Mouse (Mus musculus) neutrophil, adult 65 days (primary cell): ENCODE measurements around the gene Polr2e. TPM values are rescaled to one million over a fixed set of nuclear protein-coding genes. Genes with fewer than 3 reads are reported as not detected.

Source experiments
- total RNA-seq: library from RNA; stranded (reverse); gene quantifications from 2 replicates; pipeline ENCODE4 v1.2.4, GENCODE M21; 2023

Gene Polr2e
- 31.6 and 36.0 TPM in 2 replicates for total RNA-seq

DNA sequence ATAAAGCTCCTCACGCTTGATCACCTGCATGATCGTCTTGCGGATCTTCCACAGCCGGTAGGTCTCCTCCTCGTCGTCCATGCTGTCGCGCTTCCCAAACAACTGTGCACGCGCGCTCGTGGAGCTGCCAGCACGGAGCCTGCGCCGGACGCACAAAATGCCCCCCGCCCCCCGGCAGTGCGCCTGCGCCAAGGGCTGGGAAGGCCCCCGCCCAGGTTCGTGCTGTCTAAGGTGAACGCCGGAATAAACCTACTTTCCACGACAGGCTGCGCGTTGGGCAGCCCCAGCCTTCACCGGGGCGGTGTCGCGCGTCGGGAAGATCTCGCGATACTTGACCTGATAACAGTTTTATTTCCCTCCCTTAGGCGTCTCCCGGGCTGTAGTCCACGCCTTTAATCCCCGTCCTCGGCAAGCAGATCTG lies at the start of gene Polr2e:
Gene Polr2e (minus strand): TSS at position 237 of the 421 bp plus-strand sequence.

DNA sequence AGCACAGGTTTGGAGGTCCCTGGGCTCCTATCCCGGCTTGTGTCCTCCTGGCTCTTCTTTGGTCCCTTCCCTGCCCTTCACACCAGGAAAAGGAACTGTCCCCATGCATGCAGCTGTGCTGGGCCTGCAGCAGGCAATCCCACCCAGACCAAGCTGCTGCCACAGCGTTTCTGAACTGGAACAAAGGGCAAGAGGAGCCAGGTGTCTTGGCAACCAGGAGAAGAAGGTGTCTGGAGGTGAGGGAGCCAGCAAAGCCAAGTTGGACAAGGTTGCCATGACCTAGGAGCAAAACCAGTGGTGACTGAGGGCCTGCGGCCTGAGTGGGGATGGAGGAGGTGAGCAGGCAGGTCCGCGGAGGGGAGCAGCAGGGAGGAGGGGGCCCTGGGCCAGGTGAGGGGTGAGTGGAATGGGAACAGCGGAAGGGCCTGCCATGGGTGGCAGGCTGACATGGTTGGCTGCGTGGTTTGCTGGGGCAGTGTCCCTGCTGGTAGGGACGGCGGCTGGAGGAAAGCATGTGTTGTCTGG lies 7.5 kb upstream of the Polr2e start, which contains the start of gene Gpx4:
Gene Gpx4 (plus strand): TSS at position 126 of the 525 bp plus-strand sequence.

DNA sequence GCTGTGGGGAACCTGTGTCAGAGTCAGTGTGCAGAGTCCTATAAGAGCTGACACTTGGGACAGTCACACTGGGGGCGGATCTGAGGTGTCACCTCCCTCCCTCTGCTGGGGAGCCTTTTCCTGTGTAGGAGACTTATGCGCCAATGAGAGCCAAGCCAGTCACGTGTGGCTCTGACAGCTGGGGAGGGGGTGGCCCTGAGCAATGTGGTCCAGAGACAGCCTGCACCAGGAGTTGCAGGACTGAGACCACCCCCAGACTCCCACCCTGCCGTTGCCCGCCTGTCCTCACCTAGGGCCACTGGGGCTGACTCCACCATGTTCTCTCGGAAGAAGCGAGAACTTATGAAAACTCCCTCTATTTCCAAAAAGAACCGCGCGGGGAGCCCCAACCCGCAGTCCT lies 23.1 kb downstream of the Polr2e start, which contains the start of gene Arhgap45:
Gene Arhgap45 (plus strand): TSS at position 143 of the 400 bp plus-strand sequence.

DNA sequence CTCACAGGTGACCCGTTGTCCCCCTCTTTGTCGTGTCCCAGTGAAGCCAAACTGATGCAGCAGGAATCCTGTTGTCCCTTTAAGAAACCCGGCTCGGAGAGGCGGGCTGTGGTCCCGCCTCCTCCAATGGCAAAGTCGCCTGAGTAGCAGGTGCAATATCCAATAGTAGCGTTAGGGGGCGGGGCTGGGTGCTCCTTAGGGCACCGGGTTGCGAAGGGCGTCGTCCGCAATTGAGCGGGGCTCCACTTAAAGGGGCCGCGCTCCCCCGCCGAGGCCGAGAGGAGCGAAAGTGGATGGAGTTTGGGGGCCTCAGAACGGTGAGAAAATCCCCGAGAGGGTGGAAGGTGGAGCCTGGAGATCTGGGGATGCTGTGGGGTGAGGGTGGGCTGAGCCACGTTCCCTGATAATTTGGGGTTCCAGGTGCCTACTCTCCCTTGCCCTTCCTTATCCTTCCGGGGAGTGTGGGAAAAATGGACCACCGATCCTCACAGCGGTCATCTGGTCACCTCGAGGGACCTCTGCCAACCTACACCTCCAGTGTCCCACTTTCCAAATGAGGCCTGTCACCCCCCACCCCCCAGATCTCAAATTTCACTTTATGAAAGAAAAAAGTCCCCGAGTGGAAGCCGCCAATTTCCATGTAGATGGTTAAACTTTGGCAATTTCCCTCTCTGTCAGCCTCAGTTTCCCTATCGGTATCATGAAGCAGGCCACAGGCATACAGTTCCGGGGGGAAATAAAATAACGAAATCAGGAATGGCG lies 43.1 kb downstream of the Polr2e start, which contains the start of gene Abca7:
Gene Abca7 (plus strand): TSS at position 223 of the 762 bp plus-strand sequence.

DNA sequence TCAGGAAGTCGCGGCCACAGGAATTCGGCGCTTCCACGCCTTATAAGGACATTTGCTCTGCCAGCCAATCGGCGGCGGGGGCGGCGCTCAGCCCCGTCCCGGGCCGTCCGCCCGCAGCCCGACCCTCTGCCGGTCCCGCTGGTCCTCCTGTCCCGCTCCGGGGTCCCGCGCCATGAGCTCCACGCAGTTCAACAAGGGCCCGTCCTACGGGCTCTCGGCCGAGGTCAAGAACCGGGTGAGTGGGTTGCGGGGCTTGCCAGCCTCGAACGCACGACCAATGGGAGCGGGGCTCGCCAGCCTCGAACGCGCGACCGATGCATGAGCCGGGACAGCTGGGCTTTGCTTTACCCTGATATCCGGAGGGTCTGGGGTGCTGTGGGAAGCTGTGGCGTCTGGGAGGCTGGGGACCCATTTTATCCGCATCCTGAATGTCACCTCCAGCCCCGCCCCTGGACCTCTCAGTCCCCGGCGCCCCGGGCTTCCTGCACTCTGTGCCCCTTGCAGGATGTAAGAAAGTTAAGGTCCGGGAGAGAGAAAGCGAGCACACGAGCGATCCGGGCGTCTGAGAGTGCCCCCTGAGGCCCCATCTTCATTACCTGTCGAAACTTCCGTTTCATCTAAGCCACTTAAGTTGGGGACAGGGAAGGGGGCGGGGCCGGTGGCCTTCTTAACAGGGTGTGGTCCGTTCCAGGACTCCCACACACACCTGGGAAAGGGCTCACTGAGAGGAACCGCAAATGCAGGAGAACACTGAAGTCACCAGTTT lies 50.9 kb downstream of the Polr2e start, which contains the start of gene Cnn2:
Gene Cnn2 (plus strand): TSS at position 79 of the 766 bp plus-strand sequence.

Other genes starting within 250 kb of the Polr2e start
- gene Prss57, start 248.8 kb downstream of the Polr2e start, total RNA-seq: 15.8 and 16.6 TPM in 2 replicates
- 104 and 146 TPM in 2 replicates for gene Palm, start 246.2 kb downstream of the Polr2e start, total RNA-seq
- 0.60 and 1.1 TPM in 2 replicates for gene Misp, start 218.8 kb downstream of the Polr2e start, total RNA-seq
- 224 and 230 TPM in 2 replicates for gene Ptbp1, start 185.4 kb downstream of the Polr2e start, total RNA-seq
- gene Prtn3, start 165.3 kb downstream of the Polr2e start, total RNA-seq: 374 and 461 TPM in 2 replicates
- 21.5 and 22.3 TPM in 2 replicates for gene Plppr3, start 165.2 kb downstream of the Polr2e start, total RNA-seq
- 409 and 433 TPM in 2 replicates for gene Elane, start 153.5 kb downstream of the Polr2e start, total RNA-seq
- not detected in 2 replicates for gene Cfd, start 148.9 kb downstream of the Polr2e start, total RNA-seq
- gene Med16, start 130.9 kb downstream of the Polr2e start, total RNA-seq: 38.8 and 45.7 TPM in 2 replicates
- gene Gm26602, start 128.9 kb downstream of the Polr2e start, total RNA-seq: not detected in 2 replicates
- 5.0 and 5.7 TPM in 2 replicates for gene Kiss1r, start 122.8 kb downstream of the Polr2e start, total RNA-seq
- gene R3hdm4, start 118.6 kb downstream of the Polr2e start, total RNA-seq: 563 and 732 TPM in 2 replicates
- 203 and 226 TPM in 2 replicates for gene Arid3a, start 112.8 kb downstream of the Polr2e start, total RNA-seq
- gene Wdr18, start 79.6 kb downstream of the Polr2e start, total RNA-seq: 13.5 and 19.5 TPM in 2 replicates
- gene Grin3b, start 69.1 kb downstream of the Polr2e start, total RNA-seq: 0.16 and 0.19 TPM in 2 replicates
- gene Tmem259, start 55.5 kb downstream of the Polr2e start, total RNA-seq: 65.1 and 75.1 TPM in 2 replicates
- gene Cnn2, start 51.2 kb downstream of the Polr2e start, total RNA-seq: 381 and 568 TPM in 2 replicates
- 105 and 153 TPM in 2 replicates for gene Abca7, start 43.3 kb downstream of the Polr2e start, total RNA-seq
- gene Arhgap45, start 23.1 kb downstream of the Polr2e start, total RNA-seq: 445 and 546 TPM in 2 replicates
- gene Gpx4, start 7.4 kb upstream of the Polr2e start, total RNA-seq: 228 and 229 TPM in 2 replicates
- 164 and 210 TPM in 2 replicates for gene Sbno2, start 65.8 kb upstream of the Polr2e start, total RNA-seq
- 193 and 249 TPM in 2 replicates for gene Stk11, start 76.0 kb upstream of the Polr2e start, total RNA-seq
- 81.5 and 92.7 TPM in 2 replicates for gene Atp5d, start 98.8 kb upstream of the Polr2e start, total RNA-seq
- gene Cbarp, start 101.0 kb upstream of the Polr2e start, total RNA-seq: 0.61 and 1.3 TPM in 2 replicates
- gene Midn, start 108.5 kb upstream of the Polr2e start, total RNA-seq: 220 and 226 TPM in 2 replicates
- 41.2 and 65.3 TPM in 2 replicates for gene Cirbp, start 126.2 kb upstream of the Polr2e start, total RNA-seq
- 1.8 and 2.7 TPM in 2 replicates for gene 1600002K03Rik, start 133.1 kb upstream of the Polr2e start, total RNA-seq
- gene Efna2, start 139.7 kb upstream of the Polr2e start, total RNA-seq: not detected in 2 replicates
- gene Mum1, start 186.6 kb upstream of the Polr2e start, total RNA-seq: 20.6 and 22.3 TPM in 2 replicates
- 44.9 and 49.8 TPM in 2 replicates for gene Ndufs7, start 209.3 kb upstream of the Polr2e start, total RNA-seq
- 4.0 and 4.8 TPM in 2 replicates for gene Gamt, start 221.2 kb upstream of the Polr2e start, total RNA-seq
- 71.8 and 72.5 TPM in 2 replicates for gene Dazap1, start 221.7 kb upstream of the Polr2e start, total RNA-seq